Mouse (Mus musculus): ENCODE measurements around the gene Lair1. TPM values are rescaled to one million over a fixed set of nuclear protein-coding genes. Genes with fewer than 3 reads are reported as not detected.

Lair1 gene
- total RNA-seq, 2 experiments from 2014 or later = 0.26 to 0.38 TPM

DNA sequence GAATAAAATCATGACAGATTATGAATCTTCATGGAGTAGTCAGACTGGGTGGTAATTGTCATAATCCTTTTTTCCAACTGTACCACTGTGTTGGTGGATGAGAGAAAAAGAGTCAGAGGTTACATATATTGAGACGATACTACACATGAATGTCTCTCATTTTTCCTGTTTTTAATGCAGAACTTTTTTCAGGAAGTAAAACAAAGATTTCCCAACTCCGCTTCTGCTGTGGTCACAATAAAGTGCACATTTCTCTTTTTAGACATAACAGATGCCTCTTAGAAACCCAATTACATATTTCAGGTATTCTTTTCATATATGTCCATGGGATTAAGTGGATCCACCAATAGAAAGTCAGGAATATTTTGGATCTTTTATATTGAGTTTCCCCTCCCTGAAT, 101.0 kb downstream of the Lair1 start:
- DNase-seq = no peak

DNA sequence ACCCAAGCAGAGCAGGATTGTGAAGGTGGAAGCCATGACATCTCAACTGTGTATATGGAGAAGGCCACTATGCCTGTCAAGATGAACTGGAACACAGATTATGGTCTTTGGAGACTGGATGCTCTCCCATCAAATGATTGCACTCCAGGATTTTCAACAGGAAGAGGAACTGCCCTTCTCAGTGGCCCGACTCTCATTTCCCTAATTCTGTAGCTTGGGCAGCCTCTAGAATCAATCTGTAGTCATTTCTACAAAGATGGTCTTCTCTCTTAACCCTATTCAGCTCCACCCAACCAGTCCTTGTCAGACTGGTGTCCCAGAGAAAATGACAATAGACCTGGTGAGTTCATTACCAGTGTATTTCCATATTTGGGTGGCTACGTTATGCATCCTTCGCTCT, 105.6 kb downstream of the Lair1 start:
- DNase-seq = no peak

Other genes starting within 250 kb of the Lair1 start
- under 1 TPM in 1 of 2 experiments, not detected in 1; 0.18 TPM for gene Gm15448, start 237.5 kb downstream of the Lair1 start, total RNA-seq (2021)
- under 1 TPM in 1 of 2 experiments, not detected in 1; 0.13 TPM for gene Pira2, start 218.2 kb downstream of the Lair1 start, total RNA-seq (2021)
- gene Gm14548, start 165.1 kb downstream of the Lair1 start, total RNA-seq (2021) = not detected
- under 1 TPM in 1 of 2 experiments, not detected in 1; 0.24 TPM for gene Lilra6, start 147.7 kb downstream of the Lair1 start, total RNA-seq (2021)
- 1 to 10 TPM; 1.2 to 3.0 TPM for gene Ttyh1, start 56.2 kb upstream of the Lair1 start, total RNA-seq (2021)
- gene Leng8, start 73.8 kb upstream of the Lair1 start, total RNA-seq (2021) = 10 to 100 TPM; 32.2 to 34.8 TPM
- gene Leng9, start 87.2 kb upstream of the Lair1 start, total RNA-seq (2021) = 1 to 10 TPM; 2.2 to 2.3 TPM
- gene Cdc42ep5, start 101.7 kb upstream of the Lair1 start, total RNA-seq (2021) = 1 to 10 TPM; 1.7 to 4.0 TPM
- gene Lilra5, start 174.6 kb upstream of the Lair1 start, total RNA-seq (2021) = under 1 TPM in 1 of 2 experiments, not detected in 1; 0.13 TPM